Mouse (Mus musculus): ENCODE measurements around the gene Hspb1.
A peak's percentile ranks its signal among the peaks of the same experiment; 100 is the strongest.

- TF ChIP-seq CTCF (IDR thresholded peaks at IDR 0.05) (peak; percentile 99; the same call in 1 of the 2 replicates), EP300 (IDR thresholded peaks at IDR 0.05; ENCODE audit: insufficient read depth, low read depth, low read length) (peak; percentile 93)
Observed at GRCm38 (mm10) chr5:135903551-135904151, 15.9 kb downstream of the Hspb1 start.
